Mouse (Mus musculus) 3T3-L1 (cell line): ENCODE data around the gene Vegfa.

ENCODE experiments used
- DNase-seq: peaks from one replicate; pipeline ENCODE4 v3.0.0-alpha.2; 2015; ENCODE audit warnings: low read depth, low spot score

The Vegfa gene

DNA sequence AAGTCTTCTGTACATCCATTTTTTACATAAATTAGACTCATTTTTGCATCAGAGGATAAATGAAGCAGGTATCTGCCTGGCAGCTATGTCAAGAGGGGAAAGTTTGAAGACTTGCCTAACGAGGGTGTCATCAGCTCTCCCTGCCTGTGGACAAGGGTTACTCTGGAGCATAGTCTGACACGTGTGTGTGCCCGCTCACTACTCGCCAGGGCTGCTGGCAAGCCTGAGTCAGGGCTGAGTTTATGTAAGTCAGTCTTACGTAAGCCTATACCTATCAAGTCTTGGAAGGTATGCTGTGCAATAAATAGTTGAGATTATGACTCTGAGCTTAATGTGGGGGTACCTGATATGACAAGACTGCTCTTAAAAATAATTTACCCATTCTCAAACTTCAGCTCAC, 19.2 kb upstream of the Vegfa start:
- no peak for DNase-seq

DNA sequence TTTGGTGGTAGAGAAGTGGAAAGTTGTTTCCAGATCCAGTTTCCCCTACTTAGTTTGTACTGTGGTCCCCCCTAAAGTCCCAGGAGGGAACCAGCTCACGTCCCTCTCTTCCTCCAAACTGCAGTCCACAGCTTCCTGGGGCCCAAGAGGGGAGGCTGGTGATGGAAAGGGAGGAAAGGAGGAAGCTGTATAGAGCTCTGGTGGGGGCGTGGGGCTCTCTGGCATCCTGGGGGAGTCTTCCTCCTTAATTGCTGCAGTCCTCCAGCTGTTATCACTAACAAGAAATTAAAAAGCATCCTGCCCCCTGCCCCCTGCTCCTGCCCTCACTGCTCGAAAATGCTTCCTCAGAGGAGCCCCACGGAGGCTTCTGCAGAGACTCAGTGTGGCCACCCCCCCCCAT, 17.4 kb upstream of the Vegfa start:
- no peak for DNase-seq

DNA sequence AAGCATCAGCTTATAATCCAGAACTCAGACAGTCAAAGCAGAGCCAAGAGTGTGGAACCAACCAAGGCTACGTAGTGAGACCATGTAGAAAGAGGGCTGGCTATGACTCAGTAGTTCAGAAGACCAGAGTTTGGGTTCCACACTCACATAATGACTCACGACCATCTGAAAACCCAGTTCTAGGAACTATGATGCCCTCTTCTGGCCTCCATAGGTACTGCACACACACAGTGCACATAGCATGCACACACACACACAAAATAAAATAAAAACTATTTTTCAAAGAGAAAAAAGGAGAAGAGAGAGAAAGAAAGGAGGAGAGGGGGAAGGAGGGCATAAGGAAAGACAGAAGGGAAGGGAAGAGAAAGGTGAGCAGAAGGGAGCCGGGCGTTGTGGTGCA, 16.0 kb upstream of the Vegfa start:
- no peak for DNase-seq

DNA sequence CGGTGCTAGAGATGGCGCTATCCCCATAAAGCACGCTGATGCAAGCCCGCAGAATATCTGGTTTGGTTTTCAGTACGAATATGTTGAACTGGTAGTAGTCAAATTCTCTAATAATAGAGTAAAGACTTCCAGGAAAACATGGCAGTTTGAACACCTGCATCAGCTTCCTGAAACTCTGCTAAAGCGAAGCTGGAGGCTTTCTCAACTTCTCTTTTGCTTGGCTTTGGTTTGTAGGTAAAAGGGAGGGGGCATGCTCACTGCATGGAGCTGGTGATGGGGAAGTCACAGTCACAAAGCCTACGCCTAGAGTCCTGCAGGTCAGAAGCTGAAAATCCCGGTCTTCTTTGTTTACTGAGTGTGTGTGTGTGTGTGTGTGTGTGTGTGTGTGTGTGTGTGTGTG, 13.6 kb upstream of the Vegfa start:
- no peak for DNase-seq

DNA sequence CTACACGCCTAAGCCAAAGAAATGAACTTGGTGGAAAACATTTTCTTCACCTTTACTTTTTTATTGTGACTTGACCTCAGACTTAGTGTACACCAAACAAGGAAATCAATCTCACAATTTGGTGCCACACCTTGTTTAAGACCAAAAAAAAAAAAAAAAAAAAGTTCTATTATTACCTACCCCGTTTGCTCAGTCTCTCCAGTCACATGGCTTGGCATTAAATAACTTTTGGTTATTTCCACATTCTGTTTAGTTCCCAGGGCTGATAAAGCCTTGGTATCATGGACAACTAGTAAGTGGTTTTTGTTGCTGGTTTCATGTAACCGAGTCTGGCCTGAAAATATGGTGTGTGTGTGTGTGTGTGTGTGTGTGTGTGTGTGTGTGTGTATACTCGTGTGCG, 12.8 kb upstream of the Vegfa start:
- no peak for DNase-seq

DNA sequence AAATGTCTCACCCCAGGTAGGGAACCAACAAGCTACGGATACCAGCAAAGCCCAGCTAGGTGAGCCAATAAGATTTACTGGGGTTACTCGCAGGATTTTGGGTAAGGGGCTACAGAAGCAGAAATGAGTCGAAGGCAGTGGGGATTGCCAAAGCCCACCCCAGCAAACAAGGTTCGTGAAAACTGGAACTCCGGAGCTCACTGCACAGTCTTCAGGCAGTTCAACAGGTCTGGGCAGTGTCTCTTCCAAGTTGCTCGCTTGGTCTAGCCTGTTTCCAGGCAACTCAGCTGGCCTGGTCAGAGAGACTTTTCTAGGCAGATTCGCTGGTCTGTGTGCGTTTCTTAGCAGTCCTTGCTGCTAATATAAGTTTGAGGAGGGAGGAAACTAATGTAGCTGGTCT, 10.0 kb upstream of the Vegfa start:
- DNase-seq = no peak

DNA sequence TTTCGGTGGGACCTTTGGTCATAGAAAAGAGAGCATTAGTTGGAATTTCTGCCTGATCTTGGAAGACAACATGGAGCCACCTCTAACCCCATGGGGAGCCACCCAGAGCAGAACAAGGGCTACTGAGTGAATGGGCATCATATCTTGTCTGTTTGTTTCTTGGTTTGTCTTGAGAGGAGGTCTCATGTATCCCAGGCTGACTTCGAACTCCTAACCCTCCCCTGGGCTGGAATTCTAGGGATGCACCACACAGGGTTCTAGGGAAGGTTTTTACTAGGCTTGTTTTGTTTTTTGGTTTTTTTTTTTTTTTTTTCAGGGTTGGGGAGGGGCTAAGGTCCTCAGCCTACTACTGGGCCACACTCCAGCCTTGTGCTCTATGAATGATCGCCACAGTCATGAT, 9.5 kb upstream of the Vegfa start:
- DNase-seq = no peak

DNA sequence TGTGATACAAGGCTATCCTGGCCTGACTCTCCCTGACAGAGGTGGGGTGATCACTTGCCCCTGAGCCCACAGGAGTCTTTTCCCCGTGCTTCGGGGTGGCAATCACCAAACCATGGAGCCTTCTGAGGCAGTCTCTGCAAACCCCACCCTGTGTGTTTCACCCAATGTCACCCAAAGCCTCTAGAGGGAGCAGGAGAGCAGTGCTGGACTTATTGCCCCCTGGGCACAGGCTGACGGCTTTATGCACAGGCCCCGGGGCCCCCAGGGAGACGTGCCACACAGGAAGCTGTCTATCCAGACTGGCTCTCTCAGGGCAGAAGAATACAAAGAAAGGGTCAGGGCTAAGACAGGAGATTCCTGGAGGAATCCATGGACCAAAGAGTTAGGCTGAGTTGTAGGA, 9.1 kb upstream of the Vegfa start:
- peak; percentile 63 for DNase-seq

DNA sequence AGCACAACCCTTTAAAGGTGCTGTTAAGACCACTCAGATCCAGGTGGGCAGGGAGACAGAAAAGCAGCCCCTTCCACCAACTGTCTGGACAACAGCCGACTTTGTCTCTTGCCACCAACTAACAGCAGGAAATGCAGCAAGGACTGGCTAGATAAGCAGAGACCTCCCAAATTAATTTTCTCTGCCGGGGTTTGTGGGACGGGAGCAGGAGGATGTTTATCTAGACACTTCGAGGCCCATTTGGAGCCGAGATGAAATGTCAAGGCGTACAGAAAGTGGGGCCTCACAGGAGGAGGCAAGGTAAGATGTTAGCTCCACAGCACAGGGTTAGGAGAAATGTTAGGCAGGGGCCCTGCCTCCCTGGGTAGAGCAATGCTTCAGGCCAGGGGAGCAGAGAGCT, 8.4 kb upstream of the Vegfa start:
- no peak for DNase-seq

DNA sequence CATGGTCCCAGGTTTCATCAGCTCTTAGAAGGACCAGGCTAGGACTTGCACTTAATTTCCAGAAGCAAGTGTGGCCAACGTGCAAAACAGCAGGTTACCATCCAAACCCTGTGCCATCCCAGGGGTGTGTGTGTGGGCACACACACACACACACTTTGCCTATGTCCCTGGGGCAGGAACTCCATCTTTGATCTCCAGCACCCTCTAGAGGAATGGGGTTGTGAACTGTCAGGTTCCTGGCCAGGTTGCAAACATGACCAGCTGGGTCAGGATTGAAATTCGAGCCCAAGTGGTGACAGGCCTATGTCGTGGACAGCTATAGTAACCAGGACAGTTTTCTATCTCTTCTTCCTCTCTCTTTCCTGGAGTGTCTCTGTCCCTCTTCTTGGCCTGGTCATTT, 6.7 kb upstream of the Vegfa start:
- peak; percentile 27 for DNase-seq

DNA sequence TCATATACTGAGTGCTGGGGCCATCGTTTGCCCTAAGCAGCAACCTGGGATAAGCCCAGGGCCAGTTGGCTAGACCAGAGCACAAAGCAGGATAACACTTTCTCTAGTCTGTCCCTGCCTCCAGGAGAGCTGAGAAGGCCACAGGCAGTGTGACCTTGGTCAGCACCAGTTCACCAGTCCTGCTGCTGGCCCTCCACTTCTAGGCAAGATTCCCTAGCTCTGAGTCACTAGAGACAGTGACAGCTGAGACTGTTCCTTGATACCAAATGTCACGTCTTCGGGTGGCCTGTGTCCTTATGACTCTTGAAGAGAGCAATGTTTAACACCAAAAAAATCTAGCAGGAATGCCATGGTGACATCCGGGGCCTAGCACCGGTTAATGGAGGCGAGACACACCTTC, 4.2 kb upstream of the Vegfa start:
- no peak for DNase-seq

DNA sequence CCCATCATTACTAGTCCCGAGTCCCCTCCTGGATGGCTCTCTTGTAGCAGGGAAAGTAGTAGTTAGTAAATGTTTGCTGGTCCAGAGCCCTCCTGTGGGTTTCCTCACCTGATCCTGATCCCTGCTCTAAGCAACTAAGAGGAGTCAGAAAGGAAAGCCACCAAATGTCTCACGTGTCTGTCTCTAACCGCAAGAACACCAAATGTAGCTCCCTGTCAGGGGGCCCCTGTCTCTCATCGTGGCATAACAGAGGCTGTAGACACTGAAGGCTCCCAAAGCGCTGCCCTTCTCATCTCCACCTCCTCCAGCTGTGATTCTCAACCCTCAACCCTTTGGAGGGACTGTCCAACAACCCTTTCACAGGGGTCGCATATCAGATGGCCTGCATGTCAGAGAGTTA, 1.9 kb upstream of the Vegfa start:
- DNase-seq = no peak

DNA sequence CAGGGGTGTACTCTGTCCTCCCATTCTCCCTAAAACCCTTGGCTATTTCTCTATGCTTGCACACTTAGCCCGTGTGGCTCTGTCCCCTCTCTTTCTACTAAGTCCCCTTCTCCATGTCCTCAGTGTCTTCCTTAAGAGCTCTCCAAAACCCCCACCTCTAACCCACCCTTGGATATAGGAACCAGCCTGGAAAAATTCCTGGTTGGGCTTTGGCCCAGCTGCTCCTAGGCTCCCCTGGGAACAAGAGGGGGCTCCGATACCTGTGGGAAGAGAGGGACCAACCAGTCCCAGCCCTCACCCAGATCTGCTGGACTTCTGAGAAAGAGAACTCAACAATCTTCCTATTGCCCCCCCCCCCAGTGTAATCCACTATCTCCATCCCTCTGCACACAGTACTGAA, 1.4 kb upstream of the Vegfa start:
- DNase-seq = peak; percentile 49

DNA sequence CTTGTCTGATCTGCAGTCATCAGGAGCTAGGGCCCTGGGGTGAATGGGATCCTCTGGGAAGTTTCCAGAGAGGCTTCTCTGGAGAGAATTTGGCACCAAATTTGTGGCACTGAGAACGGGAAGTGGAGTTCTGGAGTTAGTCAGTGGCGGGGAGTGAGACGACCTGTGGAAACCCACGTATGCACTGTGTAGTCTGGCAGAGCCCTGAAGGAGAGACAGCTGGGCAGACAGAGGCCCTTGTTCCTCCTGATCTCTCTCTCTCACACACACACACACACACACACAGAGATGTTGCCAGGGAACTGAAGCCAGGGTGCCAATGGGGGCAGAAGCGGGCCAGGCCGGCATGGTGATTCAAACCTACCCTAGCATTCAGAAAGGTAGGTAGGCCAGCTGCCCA, 953 bp upstream of the Vegfa start:
- DNase-seq = peak; percentile 47

DNA sequence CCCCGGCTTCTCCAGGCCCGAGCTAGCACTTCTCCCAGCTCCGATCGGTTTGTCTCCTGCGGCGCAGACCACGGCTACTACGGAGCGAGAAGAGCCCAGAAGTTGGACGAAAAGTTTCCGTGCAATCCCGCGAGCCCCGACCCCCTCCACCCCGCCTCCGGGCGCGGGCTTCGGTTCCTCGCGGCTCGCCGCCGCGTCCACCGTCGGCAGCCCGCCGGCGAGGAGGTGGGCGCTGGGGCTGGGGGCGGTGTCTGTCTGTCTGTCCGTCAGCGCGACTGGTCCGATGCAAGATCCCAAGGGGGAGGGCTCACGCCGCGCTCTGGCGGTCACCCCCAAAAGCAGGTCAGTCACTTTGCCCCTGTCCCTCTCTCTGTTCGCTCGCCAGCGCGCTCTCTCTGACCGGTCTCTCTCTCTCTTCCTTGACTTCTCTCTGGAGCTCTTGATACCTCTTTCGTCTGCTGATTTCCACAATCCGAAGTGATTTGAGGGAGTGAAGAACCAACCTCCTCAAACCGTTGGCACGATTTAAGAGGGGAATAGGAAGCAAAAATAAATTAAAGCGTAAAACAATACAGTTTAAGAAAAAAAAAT, 453 bp downstream of the Vegfa start:
- DNase-seq = peak; percentile 77

DNA sequence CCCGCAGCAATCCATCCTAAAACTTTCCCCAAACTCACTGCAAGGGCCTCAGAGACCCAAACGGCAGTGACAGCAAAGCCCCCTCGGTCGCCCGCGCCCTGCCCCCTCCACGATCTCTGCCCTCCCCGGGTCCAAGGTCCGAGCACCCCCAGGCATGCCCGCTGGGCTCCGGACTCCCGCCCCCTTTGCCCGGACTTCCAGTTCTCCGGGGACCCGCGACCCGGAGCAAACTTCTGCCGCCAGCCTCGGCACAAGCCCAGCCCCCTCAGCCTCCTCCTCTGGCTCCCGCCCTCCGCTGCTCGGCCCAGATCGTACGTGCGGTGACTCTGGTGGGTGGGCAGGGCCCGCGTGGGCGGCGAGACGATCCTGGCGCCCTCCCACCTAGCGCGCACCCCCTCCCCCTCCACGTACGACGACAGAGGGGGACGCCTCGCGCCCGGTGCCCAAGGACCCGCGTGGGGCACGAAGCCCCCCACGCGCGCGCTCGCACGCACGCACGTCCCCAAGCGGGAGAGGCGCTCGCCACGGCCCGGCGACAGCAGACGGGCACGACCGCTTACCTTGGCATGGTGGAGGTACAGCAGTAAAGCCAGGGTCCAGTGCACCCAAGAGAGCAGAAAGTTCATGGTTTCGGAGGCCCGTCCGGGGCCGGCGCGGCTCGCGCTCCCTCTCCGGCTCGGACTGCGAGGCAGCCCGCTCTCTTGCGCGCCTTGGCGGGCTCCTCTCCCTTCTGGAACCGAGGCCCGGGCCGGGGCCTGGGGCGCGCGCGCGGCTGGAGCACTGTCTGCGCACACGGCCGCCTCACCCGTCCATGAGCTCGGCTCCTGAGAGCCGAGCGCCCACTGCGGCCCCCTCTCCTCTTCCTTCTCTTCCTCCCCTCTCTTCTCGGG, 1.2 kb downstream of the Vegfa start:
- DNase-seq = peak; percentile 67

DNA sequence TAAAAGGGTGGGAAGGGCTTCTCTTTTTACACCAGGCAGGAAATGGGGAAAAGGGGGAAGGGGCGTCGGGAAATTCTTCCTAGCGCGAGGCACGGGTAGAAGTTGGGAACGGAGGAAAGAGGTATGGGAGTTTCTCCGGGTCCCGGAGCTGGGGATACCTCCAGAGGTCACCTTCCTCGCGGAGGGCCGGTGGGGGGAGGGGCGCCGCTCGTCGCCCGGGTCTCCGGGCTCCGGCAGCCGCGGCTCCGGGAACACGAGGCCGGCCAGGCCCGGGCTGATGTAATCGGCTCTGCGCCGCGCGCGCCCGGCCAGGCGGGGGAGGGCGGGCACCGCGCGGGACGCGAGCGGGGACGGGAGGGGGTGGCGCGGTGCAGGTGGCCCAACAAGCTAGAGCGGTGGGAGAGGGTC, 1.8 kb downstream of the Vegfa start:
- DNase-seq = peak; percentile 34

DNA sequence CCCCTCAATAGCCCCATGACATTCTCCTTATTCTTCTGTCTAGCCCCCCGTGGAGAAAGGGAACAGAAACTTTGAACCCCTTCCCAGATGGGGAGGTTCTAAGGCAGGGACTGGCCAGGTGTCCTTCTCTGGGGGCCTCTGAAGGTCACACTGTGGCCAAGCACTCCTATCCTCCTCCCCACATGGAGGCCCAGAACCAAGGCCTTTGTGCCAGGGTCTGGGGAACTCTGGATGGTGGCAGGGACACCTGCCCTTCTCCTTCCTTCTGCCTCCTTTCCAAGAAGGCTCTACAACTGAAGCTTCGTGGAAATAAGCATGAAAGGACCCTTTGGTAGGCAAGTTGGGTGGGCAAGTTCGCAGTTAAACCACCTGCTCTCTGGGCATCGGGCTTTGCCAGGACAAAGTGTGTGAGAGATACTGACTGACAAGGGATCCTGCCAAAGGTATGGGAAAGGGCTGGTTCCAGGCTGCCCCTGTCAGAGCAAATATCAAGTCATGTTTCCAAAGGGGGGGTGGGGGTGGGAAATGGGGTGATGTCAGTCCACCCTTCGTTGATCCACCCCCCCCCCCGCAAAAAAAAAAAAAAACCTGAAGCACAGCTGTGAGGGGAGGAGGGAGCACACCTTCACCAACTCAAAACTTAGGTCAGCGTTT, 2.5 kb downstream of the Vegfa start:
- peak; percentile 42 for DNase-seq

DNA sequence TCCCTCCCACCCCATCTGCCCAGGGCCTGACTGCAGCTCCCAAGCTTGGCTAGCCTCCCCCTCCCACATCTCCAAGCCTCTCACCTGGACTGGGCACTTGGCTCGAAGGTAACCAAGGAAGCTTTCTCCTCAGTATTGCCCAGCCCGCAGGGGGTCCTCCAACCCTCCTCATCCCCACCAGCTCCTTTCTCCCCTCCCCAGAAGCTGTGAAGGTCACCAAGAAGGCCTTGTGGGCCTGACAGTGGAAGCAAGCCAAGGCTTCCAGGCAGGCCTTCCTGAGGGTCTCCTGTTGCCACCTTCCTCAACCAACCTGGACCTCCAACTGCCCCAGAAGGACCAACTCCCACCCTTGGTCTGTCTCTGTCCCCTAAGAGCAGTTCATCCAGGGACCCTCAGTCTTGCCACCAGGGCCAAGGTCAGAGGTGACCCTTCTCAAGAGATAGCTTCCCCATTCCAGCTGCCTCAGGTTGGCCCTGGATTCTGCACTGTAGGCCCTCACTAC, 3.1 kb downstream of the Vegfa start:
- no peak for DNase-seq

DNA sequence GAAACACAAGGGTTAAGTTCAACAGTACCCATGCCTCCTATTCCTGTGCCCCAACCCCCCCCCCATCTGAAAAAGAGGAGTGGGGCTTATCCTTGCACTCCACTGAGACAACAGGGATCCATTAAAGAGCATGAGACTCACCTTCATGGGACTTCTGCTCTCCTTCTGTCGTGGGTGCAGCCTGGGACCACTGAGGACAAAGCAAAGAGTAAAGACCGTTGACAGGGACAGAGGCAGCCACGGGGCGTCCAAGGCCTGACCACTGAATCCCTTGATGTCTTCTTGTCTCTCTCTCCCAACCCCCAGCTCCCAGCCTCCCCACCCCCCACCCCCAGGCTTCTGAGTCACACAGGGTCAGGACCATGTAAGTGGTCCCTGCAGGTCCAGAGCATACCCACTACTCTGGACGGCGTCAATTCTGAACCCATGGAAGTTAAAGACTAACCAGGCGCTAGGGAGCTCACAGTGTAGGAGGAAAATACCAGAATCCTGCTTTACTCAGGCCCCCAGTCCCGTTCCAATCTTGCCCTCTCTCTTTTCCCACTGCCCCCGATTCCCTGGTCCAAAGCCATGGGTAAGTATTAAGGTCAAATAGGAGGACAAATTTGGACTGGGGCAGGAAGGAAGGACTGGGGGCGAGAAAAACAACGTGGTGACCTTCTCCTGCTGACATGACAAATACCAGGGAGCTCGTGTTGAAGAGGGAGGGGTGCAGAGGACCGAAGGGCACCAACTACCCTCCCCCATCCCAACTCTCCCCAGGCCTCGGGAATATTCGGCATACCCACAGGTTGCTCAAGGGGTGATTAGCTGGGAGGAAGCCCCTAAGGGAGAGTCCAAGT, 3.7 kb downstream of the Vegfa start:
- DNase-seq = peak; percentile 29

DNA sequence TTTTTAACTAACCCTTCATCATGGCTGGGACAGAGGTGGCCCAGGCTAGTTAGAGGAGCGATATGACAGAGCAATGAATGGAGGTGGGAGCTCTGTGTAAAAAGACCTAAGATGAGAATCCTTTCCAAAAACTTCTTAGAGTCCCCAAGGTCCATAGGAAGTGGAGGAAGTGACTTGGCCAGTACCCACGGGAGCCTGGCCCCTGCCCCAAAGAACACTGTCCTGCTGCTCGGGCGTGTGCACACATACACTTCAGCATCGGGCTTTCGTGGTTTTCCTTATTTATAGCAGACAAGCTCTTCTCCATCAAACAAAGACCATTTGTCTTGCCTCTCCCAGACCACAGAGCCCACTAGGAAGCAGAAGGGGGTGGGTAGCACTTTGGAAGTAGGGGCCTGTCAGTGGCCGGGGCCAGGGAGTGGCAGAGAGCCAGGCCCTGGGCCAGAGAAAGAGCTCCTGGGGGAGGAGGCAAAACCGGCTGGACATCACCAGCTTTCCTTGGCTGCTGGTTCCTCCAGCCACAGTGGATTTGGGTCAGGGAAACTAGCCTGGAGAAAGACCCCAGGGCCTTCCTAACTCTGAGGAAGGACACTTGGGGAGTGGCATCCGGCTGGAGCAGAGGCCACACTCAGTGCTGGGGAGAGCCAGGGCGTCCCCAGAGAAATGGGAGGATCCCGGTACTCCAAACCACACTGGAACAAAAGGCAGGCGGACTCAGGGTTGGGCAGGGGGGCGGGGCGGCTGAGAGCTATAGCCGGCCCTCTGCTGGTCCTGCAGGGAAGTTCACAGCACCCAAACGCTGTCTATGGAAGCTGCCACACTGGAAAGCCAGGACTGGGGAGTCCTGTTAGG, 4.9 kb downstream of the Vegfa start:
- peak; percentile 94 for DNase-seq
